Mouse (Mus musculus) stomach, embryonic 16.5 days (tissue): ENCODE data around the gene Acot6. TPM values are rescaled to one million over a fixed set of nuclear protein-coding genes. Genes with fewer than 3 reads are reported as not detected.

Experiments
- ATAC-seq: fragments of 200-750 bp; cut with Nextera tagmentation; 2 replicates; pipeline ENCODE4 v1.8.0; 2017; ENCODE audit warnings: moderate number of reproducible peaks, moderate TSS enrichment; ENCODE audit not compliant: insufficient read depth, low FRiP score
- H3K27ac ChIP-seq: fragments of 300-500 bp; sonication (generic); 2 replicates; pipeline ENCODE4 v1.5.1; 2014; ENCODE audit warnings: low read length
- H3K27me3 ChIP-seq: fragments of 300-500 bp; sonication (generic); 2 replicates; pipeline ENCODE4 v1.6.1; 2014; ENCODE audit warnings: low read length, control low read depth, mixed read lengths; ENCODE audit not compliant: control insufficient read depth, insufficient read depth
- H3K36me3 ChIP-seq: fragments of 300-500 bp; sonication (generic); 2 replicates; pipeline ENCODE4 v1.6.1; 2014; ENCODE audit warnings: low read length; ENCODE audit not compliant: control insufficient read depth, insufficient read depth
- H3K4me1 ChIP-seq: fragments of 300-500 bp; sonication (generic); 2 replicates; pipeline ENCODE4 v1.6.1; 2014; ENCODE audit warnings: low read length, control low read depth, mixed read lengths; ENCODE audit not compliant: control insufficient read depth, insufficient read depth
- H3K4me2 ChIP-seq: fragments of 300-500 bp; sonication (generic); 2 replicates; pipeline ENCODE4 v1.6.1; 2014; ENCODE audit warnings: low read depth, low read length, mixed read lengths
- H3K4me3 ChIP-seq: fragments of 300-500 bp; sonication (generic); replicated peaks from 2 replicates; pipeline ENCODE4 v1.5.1; 2014; ENCODE audit warnings: mild to moderate bottlenecking, low read length
- H3K9ac ChIP-seq: fragments of 300-500 bp; sonication (generic); 2 replicates; pipeline ENCODE4 v1.6.1; 2014; ENCODE audit warnings: low read length
- H3K9me3 ChIP-seq: fragments of 300-500 bp; sonication (generic); replicated peaks from 2 replicates; pipeline ENCODE4 v1.6.1; 2016; ENCODE audit warnings: low read length, control low read depth; ENCODE audit not compliant: control insufficient read depth
- WGBS: fragments of 180-500 bp; shearing (Covaris S2); extraction: QIAGEN DNeasy Blood & Tissue Kit; methylation state at CpG from one replicate; pipeline ENCODE4 v1.1.7; 2014; 5-methylcytosine and 5-hydroxymethylcytosine counted together
- polyA plus RNA-seq: library from polyadenylated mRNA; unstranded; fragments of >200 nt; fragmentation: Nextera tagmentation; extraction: Ambion mirVana; gene quantifications from 2 replicates; pipeline ENCODE4 v1.2.1, GENCODE M21; 2015

Acot6 gene
- polyA plus RNA-seq, 1 experiment from 2014 or later: 1.4 TPM

- no peak for ATAC-seq
- Histone ChIP-seq H3K4me3 (no peak overlapping the region), H3K4me1 (no peaks in the 10 kb centered on the region), H3K9ac (no peak overlapping the region), H3K27me3 (no peaks in the 10 kb centered on the region), H3K36me3 (no peaks in the 10 kb centered on the region), H3K9me3 (no peaks in the 10 kb centered on the region), H3K27ac (no peak overlapping the region), H3K4me2 (no peak overlapping the region)
- WGBS: 55% methylated on average over 4 of the region's 4 CpGs
These were observed 39.7 kb downstream of the Acot6 start for GRCm38 (mm10) chr12:84140135-84140534.

GRCm38 (mm10) chr12:84141271-84141670 is 40.8 kb downstream of the Acot6 start:
- no peak for ATAC-seq
- Histone ChIP-seq H3K4me3 (no peak overlapping the region), H3K9ac (no peak overlapping the region), H3K4me1 (no peaks in the 10 kb centered on the region), H3K9me3 (no peaks in the 10 kb centered on the region), H3K36me3 (no peaks in the 10 kb centered on the region), H3K4me2 (no peak overlapping the region), H3K27me3 (no peaks in the 10 kb centered on the region), H3K27ac (no peak overlapping the region)
- WGBS: 65% methylated on average over 4 of the region's 4 CpGs

- 55% methylated on average over 14 of the region's 14 CpGs for WGBS
These were observed 42.0 kb downstream of the Acot6 start for GRCm38 (mm10) chr12:84142281-84143050.

DNA sequence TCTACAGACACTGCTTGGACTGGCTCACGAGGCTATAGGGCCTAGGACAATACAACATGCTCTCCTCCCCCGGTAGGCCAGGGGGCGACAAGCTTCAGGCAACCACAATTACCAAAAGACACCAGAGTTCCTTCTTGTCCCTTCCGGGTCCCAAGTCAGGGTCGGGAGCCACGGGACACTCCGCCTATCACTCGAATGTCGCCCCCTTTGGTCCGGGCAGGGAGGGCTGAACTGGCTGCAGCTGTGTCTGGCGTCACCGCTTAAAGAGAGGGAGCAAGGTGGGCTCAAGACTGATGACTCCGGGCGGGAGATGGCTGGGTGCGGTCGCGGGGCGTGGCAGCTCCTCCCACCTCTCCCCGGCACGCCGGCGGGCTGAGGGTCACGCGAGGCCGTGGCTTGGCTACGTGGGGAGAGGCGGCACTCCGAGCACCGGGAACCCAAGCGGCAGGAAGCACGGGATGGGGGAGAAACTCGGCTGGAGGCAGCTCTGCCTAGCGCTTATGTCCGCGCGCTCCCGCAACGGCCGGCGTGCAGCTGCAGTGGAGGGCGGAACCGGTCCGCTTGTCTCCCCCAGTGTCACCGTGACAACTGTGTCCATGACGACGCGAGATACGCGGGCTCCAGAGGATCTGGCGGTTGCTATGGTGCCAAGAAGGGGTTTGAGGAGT is 47.6 kb downstream of the Acot6 start, which contains the start of gene Pnma1:
Gene Pnma1, minus strand, starts transcription at position 536 of the 668 bp plus-strand sequence.
- Histone ChIP-seq H3K27me3 (no peaks in the 10 kb centered on the region), H3K4me3 (peak within 1 kb of the TSS; percentile 48), H3K4me1 (peaks cover 19% of the 10 kb centered on the region), H3K36me3 (0 out of 2 replicates have a peak, but pooled peaks cover 6% of the 10 kb centered on the region), H3K4me2 (peak within 1 kb of the TSS; percentile 67), H3K9ac (peak within 1 kb of the TSS; percentile 65), H3K27ac (no peak within 1 kb of the TSS), H3K9me3 (no peaks in the 10 kb centered on the region)
- ATAC-seq: peak; percentile 63
- 3% methylated on average over 50 of the region's 50 CpGs for WGBS

More at GRCm38 (mm10) chr12:84142281-84143050, 42.0 kb downstream of the Acot6 start:
- Histone ChIP-seq H3K4me3 (no peak overlapping the region), H3K27me3 (no peaks in the 10 kb centered on the region), H3K36me3 (no peaks in the 10 kb centered on the region), H3K4me1 (no peaks in the 10 kb centered on the region), H3K27ac (no peak overlapping the region), H3K9me3 (no peaks in the 10 kb centered on the region), H3K4me2 (no peak overlapping the region), H3K9ac (no peak overlapping the region)
- no peak for ATAC-seq

GRCm38 (mm10) chr12:84148622-84149012 is 48.2 kb downstream of the Acot6 start:
- Histone ChIP-seq H3K27me3 (no peaks in the 10 kb centered on the region), H3K4me1 (peaks cover 19% of the 10 kb centered on the region), H3K27ac (no peak overlapping the region), H3K4me3 (peak overlapping the region; percentile 48), H3K4me2 (peak overlapping the region; percentile 67), H3K36me3 (0 out of 2 replicates have a peak, but pooled peaks cover 6% of the 10 kb centered on the region), H3K9ac (peak overlapping the region; percentile 65), H3K9me3 (no peaks in the 10 kb centered on the region)
- WGBS: 14% methylated on average over 10 of the region's 10 CpGs
- ATAC-seq: no peak

DNA sequence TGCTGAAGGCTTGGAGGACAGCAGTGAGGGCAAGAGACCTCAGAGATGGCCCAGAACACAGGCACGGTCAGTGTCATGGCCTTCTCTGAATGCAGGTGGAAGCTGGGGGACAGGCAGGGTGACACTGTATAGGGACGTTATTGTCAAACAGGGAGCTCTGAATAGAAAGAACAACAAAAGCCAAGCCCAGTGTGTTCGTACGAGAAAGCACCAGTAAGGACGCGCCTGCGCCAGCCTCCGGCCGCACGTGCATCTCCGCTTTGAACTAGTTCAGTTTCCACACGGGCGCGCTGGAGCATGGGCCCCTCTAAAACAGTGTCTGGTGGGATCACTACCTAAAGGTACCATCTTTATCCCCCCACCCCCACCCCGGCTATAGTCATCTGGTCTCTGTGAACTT is 49.5 kb downstream of the Acot6 start:
- no peak overlapping the region for H3K9ac ChIP-seq
- no peak overlapping the region for H3K27ac ChIP-seq
- no peaks in the 10 kb centered on the region for H3K27me3 ChIP-seq
- H3K9me3 ChIP-seq: no peaks in the 10 kb centered on the region
- WGBS: 88% methylated on average over 15 of the region's 15 CpGs
- no peak overlapping the region for H3K4me3 ChIP-seq
- peaks cover 19% of the 10 kb centered on the region for H3K4me1 ChIP-seq
- peaks cover 11% of the 10 kb centered on the region; the same call in 1 of the 2 replicates for H3K36me3 ChIP-seq
- ATAC-seq: no peak
- no peak overlapping the region for H3K4me2 ChIP-seq

DNA sequence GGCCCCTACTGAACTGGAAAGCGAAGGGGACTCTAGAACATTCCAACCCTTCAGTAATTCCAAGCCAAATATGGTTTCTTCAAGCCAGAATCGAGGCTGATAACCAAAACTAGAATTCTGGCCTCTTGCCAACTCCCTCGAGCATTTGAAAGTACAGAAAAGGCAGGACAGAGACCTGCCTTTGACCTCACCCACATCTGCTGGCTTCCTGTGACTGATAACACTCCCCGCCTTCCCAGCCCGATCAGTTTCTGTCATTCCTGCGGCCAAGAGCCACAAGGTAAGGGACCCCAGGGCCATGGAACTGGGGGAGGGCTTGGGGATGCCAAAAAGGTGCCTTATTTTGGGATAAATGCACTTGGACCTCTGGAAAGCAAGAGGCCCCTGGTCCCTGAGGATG is 50.5 kb downstream of the Acot6 start:
- peaks cover 18% of the 10 kb centered on the region for H3K36me3 ChIP-seq
- no peaks in the 10 kb centered on the region for H3K9me3 ChIP-seq
- WGBS: 29% methylated on average over 6 of the region's 6 CpGs
- H3K27ac ChIP-seq: peak overlapping the region; percentile 58; the same call in 1 of the 2 replicates
- H3K4me3 ChIP-seq: no peak overlapping the region
- ATAC-seq: no peak
- no peaks in the 10 kb centered on the region for H3K27me3 ChIP-seq
- peaks cover 19% of the 10 kb centered on the region for H3K4me1 ChIP-seq
- H3K4me2 ChIP-seq: no peak overlapping the region
- H3K9ac ChIP-seq: 0 out of 2 replicates have a peak overlapping the region, but pooled peaks have one; percentile 9

GRCm38 (mm10) chr12:84151911-84152310 is 51.5 kb downstream of the Acot6 start:
- H3K27ac ChIP-seq: peak overlapping the region; percentile 58
- no peaks in the 10 kb centered on the region for H3K27me3 ChIP-seq
- H3K4me1 ChIP-seq: peaks cover 19% of the 10 kb centered on the region
- H3K4me3 ChIP-seq: no peak overlapping the region
- 76% methylated on average over 10 of the region's 10 CpGs for WGBS
- H3K9ac ChIP-seq: peak overlapping the region; percentile 43; the same call in 1 of the 2 replicates
- no peaks in the 10 kb centered on the region for H3K9me3 ChIP-seq
- 0 out of 2 replicates have a peak overlapping the region, but pooled peaks have one; percentile 16 for H3K4me2 ChIP-seq
- H3K36me3 ChIP-seq: peaks cover 22% of the 10 kb centered on the region
- peak; percentile 41; the same call in 1 of the 2 replicates for ATAC-seq
